ENCODE assay signal across 8 mouse cellular contexts in the genomic region with DNA sequence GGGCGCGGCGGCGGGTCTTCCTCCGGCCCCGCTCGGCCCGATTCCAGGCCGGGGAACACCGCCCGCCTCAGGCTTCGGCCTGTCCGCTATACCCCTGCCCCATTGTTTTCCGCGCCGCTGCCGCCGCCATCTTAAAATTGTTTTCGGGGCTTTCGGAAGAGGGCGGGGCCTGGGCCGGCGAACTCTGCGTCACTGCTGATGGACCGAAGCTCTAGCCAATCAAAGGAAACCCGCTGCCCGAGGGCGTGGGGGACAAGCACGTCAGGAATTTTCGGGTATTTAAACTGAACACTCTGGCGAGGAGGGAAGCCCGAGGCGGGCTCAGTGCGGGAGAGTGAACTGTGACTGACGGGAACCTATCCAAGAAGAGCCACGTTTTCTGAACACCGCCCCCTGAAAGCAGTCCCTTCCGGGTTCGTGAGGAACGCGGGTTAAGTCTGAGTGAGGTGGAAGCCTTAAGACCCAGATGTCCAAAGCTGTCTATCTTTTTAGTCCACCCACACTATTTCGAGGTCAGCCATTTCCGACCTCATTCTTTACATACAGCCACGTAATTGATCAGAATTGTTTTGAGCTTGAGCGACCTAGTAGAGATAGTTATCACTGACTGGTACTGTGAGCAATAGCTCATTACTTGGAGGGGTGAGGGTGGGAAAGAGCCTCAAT. TPM values are rescaled to one million over a fixed set of nuclear protein-coding genes. Genes with fewer than 3 reads are reported as not detected.
DNase-seq lines count a peak whose midpoint lies in the region; ATAC-seq lines count a peak whose summit lies in the region.

A gene (minus strand): TSS at position 122 of the 666 bp plus-strand sequence.

- peak within 1 kb of the TSS; percentile 98 for H3K9ac ChIP-seq in hindbrain, embryonic 12.5 days

- peaks cover 15% of the 10 kb centered on the region for H3K4me1 ChIP-seq in hindbrain, embryonic 12.5 days

- H3K27ac ChIP-seq in hindbrain, embryonic 12.5 days = peak within 1 kb of the TSS; percentile 98

- peaks cover 31% of the 10 kb centered on the region for H3K36me3 ChIP-seq in hindbrain, embryonic 12.5 days

- peak within 1 kb of the TSS; percentile 97 for H3K4me3 ChIP-seq in hindbrain, embryonic 12.5 days

- under 1% methylated on average over 45 of the region's 45 CpGs for WGBS in hindbrain, embryonic 12.5 days

- peak within 1 kb of the TSS; percentile 82 for H3K4me2 ChIP-seq in hindbrain, embryonic 12.5 days (replicated peaks)

- H3K9me3 ChIP-seq in hindbrain, embryonic 12.5 days (replicated peaks) = no peaks in the 10 kb centered on the region

- DNase-seq in NIH3T3 (ENCODE audit: low read depth) = peak; percentile 99
- peak; percentile 98 for DNase-seq in cerebellum, postnatal 10 days
- DNase-seq in frontal cortex, postnatal 10 days (ENCODE audit: low spot score in 2 of 2) = peak; percentile 97
- peak; percentile 97 to 99 for DNase-seq in layer of hippocampus, postnatal 14 days (ENCODE audit: low spot score in 2 of 2)
- peak; percentile 97 for DNase-seq in lung, postnatal 14 days
- DNase-seq in retina, adult 2 months (ENCODE audit: low read depth, low spot score) = peak; percentile 92
- DNase-seq in thymus, postnatal 36 days = peak; percentile 95 to 96

- H3K27me3 ChIP-seq in hindbrain, embryonic 12.5 days = no peaks in the 10 kb centered on the region

- ATAC-seq in hindbrain, embryonic 12.5 days (ENCODE audit: low FRiP score) = peak; percentile 99

RNA-seq across cellular contexts. Expression of the gene that starts here (rescaled TPM):
- polyA plus RNA-seq in hindbrain, embryonic 12.5 days (2016; fragmentation: Nextera tagmentation; extraction: Ambion mirVana) = 7.6 and 8.1 TPM in 2 replicates
- total RNA-seq in layer of hippocampus, postnatal 14 days (2021) = 10 to 100 TPM in 1 of 2 experiments, 1 to 10 TPM in 1; 9.6 to 10.5 TPM

Comparison
In these comparisons a context has a peak if more than half of its experiments do, and no peak if none do; other contexts are left out.
1. Peak in every context shown above with its lines: DNase-seq, ATAC-seq, H3K4me3 ChIP-seq and H3K27ac ChIP-seq.